Mouse (Mus musculus) cortical plate, adult 2 months (tissue): ENCODE results near the gene Lrrc3b.

Experiments
- CTCF ChIP-seq: fragments of 200-500 bp; IDR thresholded peaks from 2 replicates; pipeline ENCODE4 v1.5.1; 2011; ENCODE audit warnings: mild to moderate bottlenecking, control low read depth, low read length; ENCODE audit not compliant: insufficient read depth; ENCODE audit errors: extremely low read depth
- POLR2A ChIP-seq: fragments of 200-500 bp; IDR thresholded peaks from 2 replicates; pipeline ENCODE4 v1.6.1; 2011; ENCODE audit warnings: mild to moderate bottlenecking, low read length, control low read depth; ENCODE audit not compliant: insufficient read depth; ENCODE audit errors: extremely low read depth

DNA sequence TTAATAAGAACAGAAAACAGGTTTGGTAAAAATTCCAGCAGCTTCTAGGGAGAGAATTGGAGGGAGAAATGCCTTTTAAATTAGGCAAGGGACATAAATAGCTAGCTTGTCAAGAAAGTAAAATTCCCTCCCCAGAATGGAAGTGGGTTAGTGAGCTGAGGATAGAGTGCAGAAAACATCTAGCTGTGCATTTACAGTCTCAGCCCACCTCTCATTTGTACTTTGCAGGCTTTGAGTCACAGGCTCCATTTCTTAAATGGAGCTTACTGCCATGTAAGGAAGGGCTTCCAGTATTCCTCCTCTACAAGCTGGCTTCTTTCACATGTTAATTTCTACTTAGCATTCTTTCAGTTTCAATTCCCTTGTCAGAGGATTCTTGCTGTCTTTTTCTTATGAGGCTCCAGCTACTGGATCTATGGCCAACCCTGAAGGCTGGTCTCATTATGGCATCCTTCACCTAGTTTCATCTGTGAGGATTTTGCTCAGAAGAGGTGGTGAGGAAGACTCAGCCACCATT lies 119.3 kb downstream of the Lrrc3b start:
- no peak for TF ChIP-seq CTCF
- no peak for TF ChIP-seq POLR2A
